Mouse (Mus musculus) left cerebral cortex, adult 11 months (tissue): ENCODE measurements around the gene March5.

Experiments
- DNase-seq: peaks from one replicate; pipeline ENCODE4 v3.0.0; 2022; ENCODE audit warnings: low spot score

March5 gene

GRCm38 (mm10) chr19:37263943-37264897 lies 56.9 kb downstream of the March5 start:
- DNase-seq, result no peak

- peak; percentile 87 for DNase-seq
These were observed 58.2 kb downstream of the March5 start for GRCm38 (mm10) chr19:37265333-37266103.

GRCm38 (mm10) chr19:37269106-37269505 lies 61.8 kb downstream of the March5 start:
- DNase-seq, result no peak
